Mouse (Mus musculus) cerebral cortex, adult 2 months (tissue): Measurements from ENCODE around the gene Atxn7l1.

Experiments
- WGBS: fragments of 180-500 bp; shearing (Covaris S2); methylation state at CpG from one replicate; pipeline ENCODE4 v1.1.7; 2018; 5-methylcytosine and 5-hydroxymethylcytosine counted together

Atxn7l1 gene

GRCm38 (mm10) chr12:33184137-33184536 lies 36.6 kb downstream of the Atxn7l1 start:
- WGBS, result 93% methylated on average over 3 of the region's 3 CpGs

GRCm38 (mm10) chr12:33185046-33185445 lies 37.6 kb downstream of the Atxn7l1 start:
- 67% methylated on average over 6 of the region's 6 CpGs for WGBS

- WGBS, result 82% methylated on average over 2 of the region's 2 CpGs
These were observed 38.8 kb downstream of the Atxn7l1 start for GRCm38 (mm10) chr12:33186331-33186730.

DNA sequence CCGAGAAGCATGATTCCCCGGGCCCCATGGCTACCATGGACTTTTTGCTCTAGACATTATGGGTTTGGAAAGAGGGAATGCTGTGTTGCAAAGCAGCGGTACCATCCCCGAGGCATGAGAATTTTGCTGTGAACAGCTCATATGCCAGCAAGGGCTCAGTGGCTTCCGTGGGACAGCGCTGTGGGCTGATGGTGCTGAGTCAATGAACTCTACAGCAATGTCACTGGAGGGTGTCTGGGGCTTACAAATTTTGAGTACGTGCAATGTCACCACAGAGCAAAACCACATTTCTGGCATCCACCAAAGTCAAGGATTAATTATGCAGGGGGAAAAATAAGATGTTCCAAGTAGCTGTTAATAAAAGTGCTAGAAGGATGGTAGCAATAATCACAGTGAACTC lies 42.6 kb downstream of the Atxn7l1 start:
- 87% methylated on average over 7 of the region's 7 CpGs for WGBS

- 41% methylated on average over 6 of the region's 6 CpGs for WGBS
These were observed 43.1 kb downstream of the Atxn7l1 start for GRCm38 (mm10) chr12:33190633-33191032.

DNA sequence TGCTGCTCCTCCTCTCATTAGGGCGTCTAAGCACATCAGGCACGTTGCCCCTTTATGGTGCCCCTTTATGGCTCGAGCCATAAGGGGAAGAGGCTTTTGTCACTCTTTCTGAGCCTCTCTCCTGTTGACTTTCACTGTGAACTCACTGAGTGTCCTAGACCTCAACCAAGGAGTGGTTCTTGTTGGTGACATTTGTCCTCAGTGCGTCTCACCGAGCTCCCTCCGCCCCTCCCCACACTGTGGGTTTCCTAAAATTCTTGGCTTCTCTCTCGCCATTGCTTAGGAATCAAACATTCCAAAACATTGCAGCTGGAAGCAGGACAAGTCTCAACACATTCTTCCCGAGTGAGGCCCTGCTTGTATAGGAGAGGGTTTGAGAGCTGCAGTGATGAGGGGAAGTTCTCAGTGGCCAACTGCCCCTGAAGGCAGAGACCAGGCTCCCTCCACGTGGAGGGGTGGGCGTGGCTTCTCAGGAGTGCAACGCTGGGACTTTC lies 46.0 kb downstream of the Atxn7l1 start:
- WGBS, result 38% methylated on average over 11 of the region's 11 CpGs

- WGBS, result 39% methylated on average over 8 of the region's 8 CpGs
These were observed 47.7 kb downstream of the Atxn7l1 start for GRCm38 (mm10) chr12:33195175-33195574.

DNA sequence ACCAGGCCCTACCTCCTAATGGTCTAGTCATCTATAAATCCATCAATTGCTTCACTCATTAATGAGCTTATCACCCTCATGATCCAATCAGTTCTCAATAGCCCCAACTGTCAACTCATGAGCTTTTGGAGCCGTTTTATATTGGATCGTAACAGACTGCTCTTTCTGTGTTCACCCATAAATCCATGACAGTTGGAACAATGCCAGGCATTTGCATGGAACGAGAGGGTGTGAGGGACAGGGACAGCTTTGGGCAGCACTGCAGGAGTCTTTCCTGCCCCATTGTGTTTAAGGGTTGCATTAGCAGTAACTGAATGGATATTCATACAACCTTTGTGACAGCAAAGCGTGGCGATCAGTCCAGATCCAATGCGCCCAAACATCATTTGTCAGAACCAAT lies 49.8 kb downstream of the Atxn7l1 start:
- 65% methylated on average over 6 of the region's 6 CpGs for WGBS

DNA sequence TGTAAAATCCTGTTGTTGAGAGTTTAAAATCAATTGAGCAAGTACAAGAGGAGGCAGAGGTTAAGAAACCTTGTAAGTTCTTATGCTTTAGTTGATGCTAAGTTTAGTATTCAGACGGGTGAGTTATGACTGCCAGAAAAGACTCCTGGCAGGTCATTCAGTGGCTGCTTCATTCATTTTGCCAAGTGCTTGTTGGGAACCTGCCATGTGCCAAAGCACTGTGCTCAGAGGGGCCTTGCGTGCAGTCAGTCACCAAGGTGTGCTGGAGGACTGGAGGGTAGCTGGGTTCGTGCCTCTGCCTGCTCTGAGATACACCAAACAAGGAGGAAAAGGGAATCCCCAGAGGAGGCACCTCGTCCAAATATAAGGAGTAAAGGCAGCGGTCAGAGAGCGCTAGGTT lies 50.3 kb downstream of the Atxn7l1 start:
- WGBS, result 80% methylated on average over 6 of the region's 6 CpGs

- 86% methylated on average over 6 of the region's 6 CpGs for WGBS
These were observed 53.6 kb downstream of the Atxn7l1 start for GRCm38 (mm10) chr12:33201068-33201467.

- 77% methylated on average over 7 of the region's 7 CpGs for WGBS
These were observed 54.2 kb downstream of the Atxn7l1 start for GRCm38 (mm10) chr12:33201491-33202210.

DNA sequence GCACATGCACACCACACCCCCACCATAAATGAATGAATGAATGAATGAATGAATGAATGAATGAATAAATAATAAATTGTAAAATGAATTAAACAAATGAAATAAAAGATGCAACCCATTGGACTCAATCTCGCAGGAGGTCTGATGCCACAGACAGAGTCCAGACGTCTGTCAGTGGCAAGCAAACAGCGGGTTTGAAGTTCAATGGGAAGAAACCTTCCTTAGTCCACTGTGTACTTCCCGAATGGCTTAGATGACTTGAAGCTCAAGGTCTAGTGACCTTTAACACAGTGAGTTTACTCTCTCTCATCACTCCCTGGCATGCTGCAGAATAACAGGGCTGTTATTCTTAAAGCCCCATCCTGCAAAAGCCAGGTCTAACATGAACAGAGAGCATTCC lies 57.8 kb downstream of the Atxn7l1 start:
- 95% methylated on average over 4 of the region's 4 CpGs for WGBS

DNA sequence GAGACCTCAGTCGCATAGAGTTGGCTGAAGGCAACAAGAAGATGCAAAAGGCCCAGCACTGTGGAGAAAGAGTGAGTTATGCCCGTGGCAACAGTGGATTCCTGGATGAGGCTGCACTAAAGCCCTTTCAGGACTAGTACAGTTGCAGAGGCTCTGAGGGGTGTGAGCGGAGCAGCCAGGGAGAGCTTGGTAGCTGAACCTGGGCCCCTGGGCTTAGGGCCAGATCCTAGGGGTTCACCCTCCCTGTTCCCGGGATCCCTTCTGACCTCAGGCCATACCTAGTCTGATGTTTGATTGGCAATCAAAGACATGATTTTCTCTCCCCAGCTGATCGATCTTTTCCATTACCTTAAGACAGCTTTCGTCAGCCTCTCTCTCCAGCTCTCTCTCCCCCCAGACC lies 58.8 kb downstream of the Atxn7l1 start:
- 74% methylated on average over 6 of the region's 6 CpGs for whole genome bisulfite sequencing

- 87% methylated on average over 4 of the region's 4 CpGs for WGBS
These were observed 63.4 kb downstream of the Atxn7l1 start for GRCm38 (mm10) chr12:33210856-33211255.

DNA sequence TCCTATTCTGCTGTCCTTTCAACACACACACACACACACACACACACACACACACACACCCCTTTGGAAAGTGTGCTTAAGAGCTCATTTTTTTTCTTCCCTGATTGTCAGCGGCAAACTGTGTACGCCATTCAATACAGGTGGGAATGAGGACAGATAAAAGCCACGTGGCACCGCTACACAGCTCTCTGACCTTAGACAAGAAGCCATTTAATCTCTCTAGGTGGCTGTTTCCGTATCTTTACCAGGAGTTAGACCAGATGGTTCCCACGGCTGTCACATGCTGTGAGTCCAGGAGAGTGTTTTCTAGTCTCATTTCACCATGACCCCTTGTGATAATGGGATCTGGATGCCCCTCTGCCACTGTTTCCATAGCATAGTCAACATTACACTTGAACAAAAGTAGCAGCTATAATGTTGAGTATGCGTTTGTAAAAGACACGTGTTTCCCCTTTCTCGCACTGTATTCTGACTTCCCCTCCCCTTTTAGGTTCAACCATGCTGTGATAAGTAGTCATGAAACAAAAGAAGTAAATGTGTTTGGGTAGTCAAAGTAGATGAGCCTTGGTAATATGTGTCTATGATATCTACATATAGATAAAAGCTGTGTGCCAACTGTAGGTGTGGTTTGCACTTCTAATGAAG lies 70.8 kb downstream of the Atxn7l1 start:
- 89% methylated on average over 9 of the region's 9 CpGs for WGBS

- 76% methylated on average over 7 of the region's 7 CpGs for WGBS
These were observed 71.9 kb downstream of the Atxn7l1 start for GRCm38 (mm10) chr12:33219436-33219835.

- 43% methylated on average over 5 of the region's 5 CpGs for WGBS
These were observed 72.6 kb downstream of the Atxn7l1 start for GRCm38 (mm10) chr12:33220081-33220480.

GRCm38 (mm10) chr12:33220509-33221051 lies 73.1 kb downstream of the Atxn7l1 start:
- WGBS, result 24% methylated on average over 11 of the region's 11 CpGs

DNA sequence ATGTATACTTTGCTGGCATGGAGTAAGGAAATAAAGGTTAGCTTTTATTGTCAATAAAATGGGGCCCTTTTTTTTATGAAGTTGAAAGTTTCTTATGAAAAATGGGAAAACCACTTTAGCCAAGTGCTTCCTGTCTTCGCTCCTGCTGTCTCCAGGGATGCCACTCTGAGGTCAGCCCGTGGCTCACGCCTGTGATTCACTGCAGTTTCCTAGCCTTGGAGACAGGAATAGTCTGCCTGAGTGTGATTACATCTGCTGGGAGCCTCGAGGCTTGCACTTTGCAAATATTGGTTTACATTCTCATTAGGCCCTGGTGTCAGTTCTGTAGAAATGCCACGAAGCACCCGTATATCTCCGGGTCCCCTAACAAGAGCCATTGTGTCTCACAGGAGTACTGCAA lies 74.7 kb downstream of the Atxn7l1 start:
- 68% methylated on average over 7 of the region's 7 CpGs for WGBS

- WGBS, result 28% methylated on average over 11 of the region's 11 CpGs
These were observed 77.6 kb downstream of the Atxn7l1 start for GRCm38 (mm10) chr12:33225117-33225541.

GRCm38 (mm10) chr12:33225978-33226377 lies 78.5 kb downstream of the Atxn7l1 start:
- WGBS, result 69% methylated on average over 1 of the region's 1 CpGs

DNA sequence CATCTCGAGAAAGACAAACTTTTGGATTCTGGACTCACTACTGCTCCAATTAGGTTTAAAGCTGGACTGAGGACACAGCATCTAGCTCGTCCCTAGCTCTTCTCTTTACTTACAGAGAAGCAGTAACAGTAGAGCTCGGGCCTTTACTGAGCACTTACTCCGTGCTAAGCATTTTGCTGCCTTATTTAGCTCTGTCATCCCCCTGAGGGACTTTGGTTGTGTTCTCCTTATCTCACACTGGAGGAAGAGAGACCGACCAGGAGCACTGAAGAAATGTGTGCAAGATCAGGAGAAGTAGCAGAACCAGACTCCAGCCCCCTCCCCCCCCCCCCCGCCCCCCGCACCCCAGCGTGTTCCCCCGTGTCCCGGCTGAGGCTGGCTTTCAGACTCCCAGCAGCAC lies 79.1 kb downstream of the Atxn7l1 start:
- WGBS, result 70% methylated on average over 10 of the region's 10 CpGs

DNA sequence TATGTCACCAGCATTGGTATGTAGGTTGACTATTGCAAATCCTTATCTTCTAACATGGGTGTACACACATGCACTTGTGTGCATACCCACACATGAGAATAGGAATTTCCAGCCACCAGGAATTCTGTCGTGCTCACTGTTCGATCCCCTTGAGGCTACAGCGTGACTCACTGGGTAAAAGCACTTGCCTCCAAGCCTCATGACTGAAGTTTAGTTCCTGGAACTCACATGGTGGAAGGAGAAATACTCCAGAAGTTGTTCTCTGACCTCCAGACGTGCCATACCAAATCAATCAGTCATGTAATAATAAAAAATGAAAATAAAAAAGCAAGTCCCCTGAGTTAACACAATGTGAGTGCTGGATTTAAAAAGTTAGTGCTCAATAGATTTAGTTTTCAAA lies 87.8 kb downstream of the Atxn7l1 start:
- 87% methylated on average over 4 of the region's 4 CpGs for WGBS
